Mouse (Mus musculus): ENCODE data around the gene Defb45. TPM values are rescaled to one million over a fixed set of nuclear protein-coding genes. Genes with fewer than 3 reads are reported as not detected.

Gene Defb45
- polyA plus RNA-seq, 1 experiment from 2014 or later: not detected

- no peak overlapping the region for H3K9ac ChIP-seq (ENCODE audit: low read depth, low read length)
- no peaks in the 10 kb centered on the region for H3K9me3 ChIP-seq (ENCODE audit: control insufficient read depth, low read length)
- WGBS: 81% methylated on average over 4 of the region's 4 CpGs
- H3K4me2 ChIP-seq (ENCODE audit: low read depth, low read length): no peak overlapping the region
- no peaks in the 10 kb centered on the region for H3K4me1 ChIP-seq (ENCODE audit: control insufficient read depth, insufficient read depth, low read length)
- ATAC-seq (ENCODE audit: low read depth) (no peak), DNase-seq (ENCODE audit: low spot score) (no peak)
- H3K27ac ChIP-seq (replicated peaks; ENCODE audit: low read depth, low read length): no peak overlapping the region
- no peaks in the 10 kb centered on the region for H3K27me3 ChIP-seq (replicated peaks; ENCODE audit: control insufficient read depth, insufficient read depth, low read length)
- no peaks in the 10 kb centered on the region for H3K36me3 ChIP-seq (ENCODE audit: control insufficient read depth, insufficient read depth, low read length)
- H3K4me3 ChIP-seq (ENCODE audit: low read depth, low read length): no peak overlapping the region
These were observed 29.3 kb downstream of the Defb45 start for GRCm38 (mm10) chr2:152569881-152570280.

- H3K9me3 ChIP-seq (ENCODE audit: control insufficient read depth, low read length): no peaks in the 10 kb centered on the region
- no peak within 1 kb of the TSS for H3K4me3 ChIP-seq (ENCODE audit: low read depth, low read length)
- no peaks in the 10 kb centered on the region for H3K4me1 ChIP-seq (ENCODE audit: control insufficient read depth, insufficient read depth, low read length)
- H3K36me3 ChIP-seq (ENCODE audit: control insufficient read depth, insufficient read depth, low read length): no peaks in the 10 kb centered on the region
- ATAC-seq (ENCODE audit: low read depth) (no peak), DNase-seq (ENCODE audit: low spot score) (no peak)
- H3K27me3 ChIP-seq (replicated peaks; ENCODE audit: control insufficient read depth, insufficient read depth, low read length): no peaks in the 10 kb centered on the region
- H3K9ac ChIP-seq (ENCODE audit: low read depth, low read length): no peak within 1 kb of the TSS
- no peak within 1 kb of the TSS for H3K4me2 ChIP-seq (ENCODE audit: low read depth, low read length)
- no peak within 1 kb of the TSS for H3K27ac ChIP-seq (replicated peaks; ENCODE audit: low read depth, low read length)
- 89% methylated on average over 5 of the region's 5 CpGs for WGBS
These were observed 30.2 kb downstream of the Defb45 start, which contains the start of gene Gm17416 for GRCm38 (mm10) chr2:152569038-152569437. Gene Gm17416 (plus strand): TSS chr2:152569338.

- Histone ChIP-seq H3K27ac (replicated peaks; ENCODE audit: low read depth, low read length) (no peak overlapping the region), H3K4me2 (ENCODE audit: low read depth, low read length) (no peak overlapping the region), H3K4me3 (ENCODE audit: low read depth, low read length) (no peak overlapping the region), H3K9ac (ENCODE audit: low read depth, low read length) (no peak overlapping the region), H3K9me3 (ENCODE audit: control insufficient read depth, low read length) (no peaks in the 10 kb centered on the region), H3K27me3 (replicated peaks; ENCODE audit: control insufficient read depth, insufficient read depth, low read length) (no peaks in the 10 kb centered on the region), H3K4me1 (ENCODE audit: control insufficient read depth, insufficient read depth, low read length) (no peaks in the 10 kb centered on the region), H3K36me3 (ENCODE audit: control insufficient read depth, insufficient read depth, low read length) (no peaks in the 10 kb centered on the region)
- 87% methylated on average over 7 of the region's 7 CpGs for WGBS
- DNase-seq (ENCODE audit: low spot score): no peak
- no peak for ATAC-seq (ENCODE audit: low read depth)
These were observed 42.5 kb downstream of the Defb45 start for GRCm38 (mm10) chr2:152556655-152557054.

GRCm38 (mm10) chr2:152553774-152554423 is 45.3 kb downstream of the Defb45 start:
- ATAC-seq (ENCODE audit: low read depth) (0 out of 2 replicates have a peak, but pooled peaks have one; percentile 41), DNase-seq (ENCODE audit: low spot score) (peak; percentile 75)
- no peak overlapping the region for H3K27ac ChIP-seq (replicated peaks; ENCODE audit: low read depth, low read length)
- H3K4me2 ChIP-seq (ENCODE audit: low read depth, low read length): peak overlapping the region; percentile 45
- no peaks in the 10 kb centered on the region for H3K9me3 ChIP-seq (ENCODE audit: control insufficient read depth, low read length)
- H3K4me3 ChIP-seq (ENCODE audit: low read depth, low read length): no peak overlapping the region
- no peaks in the 10 kb centered on the region for H3K36me3 ChIP-seq (ENCODE audit: control insufficient read depth, insufficient read depth, low read length)
- WGBS: 11% methylated on average over 16 of the region's 16 CpGs
- no peaks in the 10 kb centered on the region for H3K27me3 ChIP-seq (replicated peaks; ENCODE audit: control insufficient read depth, insufficient read depth, low read length)
- no peaks in the 10 kb centered on the region for H3K4me1 ChIP-seq (ENCODE audit: control insufficient read depth, insufficient read depth, low read length)
- H3K9ac ChIP-seq (ENCODE audit: low read depth, low read length): 0 out of 2 replicates have a peak overlapping the region, but pooled peaks have one; percentile 34

- Histone ChIP-seq H3K4me3 (ENCODE audit: low read depth, low read length) (no peak overlapping the region), H3K4me1 (ENCODE audit: control insufficient read depth, insufficient read depth, low read length) (no peaks in the 10 kb centered on the region), H3K9ac (ENCODE audit: low read depth, low read length) (no peak overlapping the region), H3K27me3 (replicated peaks; ENCODE audit: control insufficient read depth, insufficient read depth, low read length) (no peaks in the 10 kb centered on the region), H3K4me2 (ENCODE audit: low read depth, low read length) (no peak overlapping the region), H3K27ac (replicated peaks; ENCODE audit: low read depth, low read length) (no peak overlapping the region), H3K36me3 (ENCODE audit: control insufficient read depth, insufficient read depth, low read length) (no peaks in the 10 kb centered on the region), H3K9me3 (ENCODE audit: control insufficient read depth, low read length) (no peaks in the 10 kb centered on the region)
- DNase-seq (ENCODE audit: low spot score) (no peak), ATAC-seq (ENCODE audit: low read depth) (no peak)
- WGBS: 72% methylated on average over 5 of the region's 5 CpGs
These were observed 51.1 kb downstream of the Defb45 start for GRCm38 (mm10) chr2:152548124-152548523.

GRCm38 (mm10) chr2:152544691-152545090 is 54.5 kb downstream of the Defb45 start:
- H3K4me2 ChIP-seq (ENCODE audit: low read depth, low read length): no peak overlapping the region
- WGBS: 15% methylated on average over 4 of the region's 4 CpGs
- ATAC-seq (ENCODE audit: low read depth): peak; percentile 62; the same call in 1 of the 2 replicates
- H3K27ac ChIP-seq (replicated peaks; ENCODE audit: low read depth, low read length): no peak overlapping the region
- no peaks in the 10 kb centered on the region for H3K4me1 ChIP-seq (ENCODE audit: control insufficient read depth, insufficient read depth, low read length)
- no peaks in the 10 kb centered on the region for H3K9me3 ChIP-seq (ENCODE audit: control insufficient read depth, low read length)
- no peaks in the 10 kb centered on the region for H3K36me3 ChIP-seq (ENCODE audit: control insufficient read depth, insufficient read depth, low read length)
- no peak overlapping the region for H3K4me3 ChIP-seq (ENCODE audit: low read depth, low read length)
- no peaks in the 10 kb centered on the region for H3K27me3 ChIP-seq (replicated peaks; ENCODE audit: control insufficient read depth, insufficient read depth, low read length)
- DNase-seq (ENCODE audit: low spot score): peak; percentile 57
- H3K9ac ChIP-seq (ENCODE audit: low read depth, low read length): no peak overlapping the region

- no peak for DNase-seq (ENCODE audit: low spot score)
- H3K4me2 ChIP-seq (ENCODE audit: low read depth, low read length): no peak overlapping the region
- H3K27me3 ChIP-seq (replicated peaks; ENCODE audit: control insufficient read depth, insufficient read depth, low read length): no peaks in the 10 kb centered on the region
- no peak overlapping the region for H3K4me3 ChIP-seq (ENCODE audit: low read depth, low read length)
- no peak overlapping the region for H3K27ac ChIP-seq (replicated peaks; ENCODE audit: low read depth, low read length)
- no peak overlapping the region for H3K9ac ChIP-seq (ENCODE audit: low read depth, low read length)
- no peaks in the 10 kb centered on the region for H3K9me3 ChIP-seq (ENCODE audit: control insufficient read depth, low read length)
- no peak for ATAC-seq (ENCODE audit: low read depth)
- WGBS: 71% methylated on average over 4 of the region's 4 CpGs
- H3K36me3 ChIP-seq (ENCODE audit: control insufficient read depth, insufficient read depth, low read length): no peaks in the 10 kb centered on the region
- H3K4me1 ChIP-seq (ENCODE audit: control insufficient read depth, insufficient read depth, low read length): no peaks in the 10 kb centered on the region
These were observed 55.7 kb downstream of the Defb45 start for GRCm38 (mm10) chr2:152543478-152543877.

All from embryonic facial prominence, embryonic 14.5 days (tissue).